Mouse (Mus musculus): ENCODE data around the gene Ddit4l. TPM values are rescaled to one million over a fixed set of nuclear protein-coding genes. Genes with fewer than 3 reads are reported as not detected.

The Ddit4l gene
- polyA plus RNA-seq (2017; shearing (Covaris generic)), result not detected

DNA sequence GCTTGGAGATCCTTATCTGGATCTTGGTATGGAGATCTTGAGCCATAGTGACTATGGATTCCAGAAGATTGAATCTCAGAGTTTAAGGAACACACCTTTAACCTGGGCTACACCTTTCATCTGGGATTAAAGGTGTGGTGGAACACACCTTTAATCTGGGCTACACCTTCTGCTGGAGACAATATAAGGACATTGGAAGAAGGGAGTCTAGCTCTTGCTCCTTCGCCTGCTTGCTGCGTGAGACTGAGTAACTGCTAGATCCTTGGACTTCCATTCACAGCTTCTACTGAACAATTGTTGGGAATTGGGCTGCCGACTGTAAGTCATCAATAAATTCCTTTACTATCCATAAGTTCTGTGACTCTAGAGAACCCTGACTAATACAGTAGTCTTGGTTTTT lies at the start of gene Ddit4l:
Ddit4l (plus strand) TSS at position 301 of the 400 bp plus-strand sequence.

DNA sequence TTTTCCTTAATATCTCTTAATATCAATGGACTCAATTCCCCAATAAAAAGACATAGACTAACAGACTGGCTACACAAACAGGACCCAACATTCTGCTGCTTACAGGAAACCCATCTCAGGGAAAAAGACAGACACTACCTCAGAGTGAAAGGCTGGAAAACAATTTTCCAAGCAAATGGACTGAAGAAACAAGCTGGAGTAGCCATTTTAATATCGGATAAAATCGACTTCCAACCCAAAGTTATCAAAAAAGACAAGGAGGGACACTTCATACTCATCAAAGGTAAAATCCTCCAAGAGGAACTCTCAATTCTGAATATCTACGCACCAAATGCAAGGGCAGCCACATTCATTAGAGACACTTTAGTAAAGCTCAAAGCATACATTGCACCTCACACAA lies 49.8 kb downstream of the Ddit4l start, which contains the start of gene Gm21962:
Gm21962 (plus strand) TSS at position 301 of the 400 bp plus-strand sequence.

Other genes with a start within 250 kb of the Ddit4l start
- not detected for gene Gm21962, start 49.9 kb downstream of the Ddit4l start, polyA plus RNA-seq (2017; shearing (Covaris generic))
- 1,140 TPM for gene H2afz, start 242.9 kb downstream of the Ddit4l start, polyA plus RNA-seq (2017; shearing (Covaris generic))
- 4.6 TPM for gene Dnajb14, start 246.1 kb downstream of the Ddit4l start, polyA plus RNA-seq (2017; shearing (Covaris generic))

Data from CD4-positive, CD25-positive, alpha-beta regulatory T cell, adult 9 weeks (primary cell).